Mouse (Mus musculus) limb, embryonic 14.5 days (tissue): ENCODE measurements around the gene Phc3. TPM values are rescaled to one million over a fixed set of nuclear protein-coding genes. Genes with fewer than 3 reads are reported as not detected.

Experiments
- ATAC-seq: fragments of 200-750 bp; cut with Nextera tagmentation; 2 replicates; pipeline ENCODE4 v1.8.0; 2017; ENCODE audit warnings: low read depth, moderate number of reproducible peaks, moderate TSS enrichment; ENCODE audit not compliant: low FRiP score
- DNase-seq: peaks from one replicate; pipeline ENCODE4 v3.0.0-alpha.2; 2015; ENCODE audit warnings: low spot score
- H3K27ac ChIP-seq: fragments of 300-500 bp; sonication (generic); replicated peaks from 2 replicates; pipeline ENCODE4 v1.5.1; 2014; ENCODE audit warnings: low read depth, mild to moderate bottlenecking, low read length, moderate library complexity, mixed read lengths
- H3K27me3 ChIP-seq: fragments of 300-500 bp; sonication (generic); 2 replicates; pipeline ENCODE4 v1.6.1; 2014; ENCODE audit warnings: low read length, mixed read lengths; ENCODE audit not compliant: control insufficient read depth, insufficient read depth
- H3K36me3 ChIP-seq: fragments of 300-500 bp; sonication (generic); 2 replicates; pipeline ENCODE4 v1.6.1; 2014; ENCODE audit warnings: mild to moderate bottlenecking, low read length, moderate library complexity, mixed read lengths; ENCODE audit not compliant: control insufficient read depth, insufficient read depth
- H3K4me1 ChIP-seq: fragments of 300-500 bp; sonication (generic); 2 replicates; pipeline ENCODE4 v1.6.1; 2014; ENCODE audit warnings: antibody characterized with exemption, low read length, mixed read lengths; ENCODE audit not compliant: control insufficient read depth, insufficient read depth
- H3K4me2 ChIP-seq: fragments of 300-500 bp; sonication (generic); replicated peaks from 2 replicates; pipeline ENCODE4 v1.6.1; 2014; ENCODE audit warnings: low read depth, mild to moderate bottlenecking, low read length, moderate library complexity; ENCODE audit not compliant: severe bottlenecking
- H3K4me3 ChIP-seq: fragments of 300-500 bp; sonication (generic); replicated peaks from 2 replicates; pipeline ENCODE4 v1.5.1; 2014; ENCODE audit warnings: low read length
- H3K9ac ChIP-seq: fragments of 300-500 bp; sonication (generic); 2 replicates; pipeline ENCODE4 v1.6.1; 2014; ENCODE audit warnings: mild to moderate bottlenecking, low read depth, low read length, moderate library complexity; ENCODE audit not compliant: severe bottlenecking
- H3K9me3 ChIP-seq: fragments of 300-500 bp; sonication (generic); 2 replicates; pipeline ENCODE4 v1.6.1; 2016; ENCODE audit warnings: low read length; ENCODE audit not compliant: control insufficient read depth
- POLR2A ChIP-seq: fragments of 200-500 bp; IDR thresholded peaks from 2 replicates; pipeline ENCODE4 v1.8.0; 2012; ENCODE audit warnings: inconsistent platforms, mild to moderate bottlenecking, moderate library complexity, borderline replicate concordance; ENCODE audit not compliant: insufficient read depth, insufficient read length; ENCODE audit errors: extremely low read depth
- WGBS: fragments of 180-500 bp; shearing (Covaris S2); extraction: QIAGEN DNeasy Blood & Tissue Kit; methylation state at CpG from one replicate; pipeline ENCODE4 v1.1.7; 2014; 5-methylcytosine and 5-hydroxymethylcytosine counted together
- polyA plus RNA-seq, 2 experiments: library from polyadenylated mRNA; depleted of rRNA in 1 of 2; stranded (reverse) in 1 of 2; unstranded in 1 of 2; fragments of >200 nt; fragmentation: Nextera tagmentation in 1 of 2; extraction: Ambion mirVana in 1 of 2; gene quantifications; 2 replicates each; pipeline versions ENCODE4 v1.2.1 to v1.2.3; 2012 to 2014

Phc3 gene
- polyA plus RNA-seq, 2 experiments = 7.9 to 16.9 TPM

GRCm38 (mm10) chr3:30975102-30975754 lies 6.0 kb upstream of the Phc3 start:
- peak; percentile 42 for DNase-seq
- Histone ChIP-seq H3K36me3 (no peaks in the 10 kb centered on the region), H3K4me2 (no peak overlapping the region), H3K27ac (no peak overlapping the region), H3K4me1 (no peaks in the 10 kb centered on the region), H3K4me3 (no peak overlapping the region), H3K9me3 (no peaks in the 10 kb centered on the region), H3K27me3 (no peaks in the 10 kb centered on the region), H3K9ac (no peak overlapping the region)
- 46% methylated on average over 9 of the region's 9 CpGs for WGBS
- no peak for ATAC-seq
- no peak for TF ChIP-seq POLR2A

- peak; percentile 60 for ATAC-seq
- Histone ChIP-seq H3K9me3 (no peaks in the 10 kb centered on the region), H3K9ac (peak overlapping the region; percentile 95), H3K4me2 (peak overlapping the region; percentile 70), H3K36me3 (peaks cover 21% of the 10 kb centered on the region), H3K4me3 (peak overlapping the region; percentile 99), H3K27me3 (no peaks in the 10 kb centered on the region), H3K27ac (peak overlapping the region; percentile 82), H3K4me1 (peaks cover 10% of the 10 kb centered on the region)
- WGBS = under 1% methylated on average over 33 of the region's 54 CpGs
- no peak for TF ChIP-seq POLR2A
- peak; percentile 22 for DNase-seq
Measured at GRCm38 (mm10) chr3:30968531-30969092, 603 bp downstream of the Phc3 start.

- TF ChIP-seq POLR2A = no peak
- Histone ChIP-seq H3K27ac (no peak overlapping the region), H3K36me3 (peaks cover 45% of the 10 kb centered on the region), H3K27me3 (no peaks in the 10 kb centered on the region), H3K9ac (no peak overlapping the region), H3K4me3 (no peak overlapping the region), H3K4me1 (peaks cover 10% of the 10 kb centered on the region), H3K4me2 (no peak overlapping the region), H3K9me3 (no peaks in the 10 kb centered on the region)
- DNase-seq = no peak
- 94% methylated on average over 13 of the region's 13 CpGs for WGBS
- ATAC-seq = no peak
Measured at GRCm38 (mm10) chr3:30965644-30966043, 3.6 kb downstream of the Phc3 start.

GRCm38 (mm10) chr3:30964216-30964615 lies 5.0 kb downstream of the Phc3 start:
- Histone ChIP-seq H3K27me3 (no peaks in the 10 kb centered on the region), H3K36me3 (peaks cover 59% of the 10 kb centered on the region), H3K4me2 (no peak overlapping the region), H3K9me3 (no peaks in the 10 kb centered on the region), H3K9ac (no peak overlapping the region), H3K4me3 (no peak overlapping the region), H3K27ac (no peak overlapping the region), H3K4me1 (peaks cover 6% of the 10 kb centered on the region)
- ATAC-seq (no peak), DNase-seq (no peak)
- no peak for TF ChIP-seq POLR2A
- 91% methylated on average over 3 of the region's 3 CpGs for WGBS

- Histone ChIP-seq H3K4me2 (no peak overlapping the region), H3K9me3 (no peaks in the 10 kb centered on the region), H3K4me1 (peaks cover 5% of the 10 kb centered on the region), H3K27ac (no peak overlapping the region), H3K4me3 (no peak overlapping the region), H3K9ac (no peak overlapping the region), H3K36me3 (peaks cover 70% of the 10 kb centered on the region), H3K27me3 (no peaks in the 10 kb centered on the region)
- 91% methylated on average over 4 of the region's 4 CpGs for WGBS
- no peak for ATAC-seq
- TF ChIP-seq POLR2A = no peak
- no peak for DNase-seq
Measured at GRCm38 (mm10) chr3:30963100-30963499, 6.1 kb downstream of the Phc3 start.
